ENCODE assay signal across 14 mouse cellular contexts in the genomic region with DNA sequence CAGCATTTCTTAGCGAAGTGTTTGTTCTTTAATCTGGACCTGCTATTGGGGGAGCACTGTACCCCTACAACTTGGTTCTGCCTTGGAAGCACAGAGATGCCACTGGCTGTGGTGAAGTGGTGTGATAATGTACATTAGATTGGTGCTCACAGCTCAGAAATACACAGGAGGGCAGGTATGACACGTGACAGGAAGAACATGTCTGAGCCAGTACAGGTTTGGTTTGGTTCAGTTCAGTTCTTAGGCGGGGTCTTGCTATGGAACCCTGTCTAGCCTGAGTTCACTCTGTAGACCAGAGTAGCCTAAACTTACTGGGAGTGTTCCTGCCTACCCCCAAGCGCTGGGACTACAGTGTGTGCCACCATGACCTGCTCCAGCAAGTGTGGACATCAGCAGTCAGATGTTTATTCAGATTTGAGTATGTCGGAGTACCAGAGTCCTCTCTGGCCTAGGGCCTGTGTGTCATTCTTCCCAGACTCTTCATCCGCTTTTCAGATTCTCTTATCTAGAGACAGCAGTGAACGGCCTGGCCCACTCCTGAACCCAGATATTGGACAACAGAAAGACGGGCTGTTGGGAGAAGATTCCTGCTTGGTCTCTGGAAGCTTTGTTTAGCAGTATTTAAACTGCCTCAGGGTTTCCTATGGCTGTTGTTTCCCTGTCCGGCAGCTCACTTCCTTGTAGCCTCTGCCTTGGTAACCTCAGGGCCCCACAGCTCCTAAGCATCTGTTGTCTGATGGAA. TPM values are rescaled to one million over a fixed set of nuclear protein-coding genes. Genes with fewer than 3 reads are reported as not detected.
A peak's percentile ranks its signal among the peaks of the same experiment; 100 is the strongest.
DNase-seq lines count a peak whose midpoint lies in the region; ATAC-seq and TF ChIP-seq lines count a peak whose summit lies in the region.
"Had no signal": no experiment of that assay in that cellular context is flagged by ENCODE, and none has a peak within 500 bp of the region (broad histone marks: within the 10 kb centered on the region; RNA-seq: fewer than 3 reads in every experiment).

No protein-coding gene starts in this region.

- H3K4me1 ChIP-seq in heart, embryonic 13.5 days: peaks cover 55% of the 10 kb centered on the region
- peaks cover 44% of the 10 kb centered on the region for H3K4me1 ChIP-seq in lung, embryonic 15.5 days
- peaks cover 35% of the 10 kb centered on the region for H3K4me1 ChIP-seq in liver, postnatal 0 days (ENCODE audit: insufficient read depth)
- no peaks in the 10 kb centered on the region for H3K4me1 ChIP-seq in kidney, embryonic 14.5 days (ENCODE audit: control insufficient read depth, insufficient read depth, low read length)

- no peak for DNase-seq in heart, postnatal 36 days
- DNase-seq in lung, postnatal 25 days (ENCODE audit: low spot score): no peak
- no peak for DNase-seq in liver, postnatal 0 days
- no peak for DNase-seq in adrenal gland, postnatal 36 days
- DNase-seq: adrenal gland, adult 8-10 months; cerebellum, adult 9-11 months; forebrain, postnatal 0 days; thymus, adult 18-20 months had no signal

- 0 out of 2 replicates have a peak overlapping the region, but pooled peaks have one; percentile 98 for H3K4me3 ChIP-seq in heart, embryonic 13.5 days
- H3K4me3 ChIP-seq in lung, embryonic 15.5 days: no peak overlapping the region
- no peak overlapping the region for H3K4me3 ChIP-seq in liver, postnatal 0 days (ENCODE audit: low read depth, low read length)
- no peak overlapping the region for H3K4me3 ChIP-seq in kidney, embryonic 14.5 days (ENCODE audit: low read length)

- peak overlapping the region; percentile 72; the same call in 1 of the 2 replicates for H3K9ac ChIP-seq in heart, embryonic 13.5 days
- H3K9ac ChIP-seq in lung, embryonic 15.5 days: no peak overlapping the region
- no peak overlapping the region for H3K9ac ChIP-seq in liver, postnatal 0 days (replicated peaks)
- no peak overlapping the region for H3K9ac ChIP-seq in kidney, embryonic 14.5 days (ENCODE audit: low read depth, low read length)
- H3K9ac ChIP-seq: forebrain, postnatal 0 days had no signal

- H3K9me3 ChIP-seq in heart, embryonic 13.5 days: no peaks in the 10 kb centered on the region
- no peaks in the 10 kb centered on the region for H3K9me3 ChIP-seq in lung, embryonic 15.5 days
- H3K9me3 ChIP-seq in liver, postnatal 0 days (ENCODE audit: low read length): no peaks in the 10 kb centered on the region
- H3K9me3 ChIP-seq in kidney, embryonic 14.5 days (ENCODE audit: control insufficient read depth, low read length): no peaks in the 10 kb centered on the region
- H3K9me3 ChIP-seq: embryonic facial prominence, embryonic 13.5 days; hindbrain, embryonic 15.5 days had no signal

- no peak for ATAC-seq in heart, embryonic 13.5 days (ENCODE audit: extremely low read depth, insufficient number of reproducible peaks, low FRiP score, low TSS enrichment)
- no peak for ATAC-seq in lung, embryonic 15.5 days (ENCODE audit: borderline replicate concordance, extremely low read depth, low FRiP score, low TSS enrichment)
- peak; percentile 13 for ATAC-seq in activated CD4-positive, CD25-positive, alpha-beta regulatory T cell, adult 4 months
- ATAC-seq in liver, postnatal 0 days: peak; percentile 40
- no peak for ATAC-seq in kidney, embryonic 14.5 days (ENCODE audit: low FRiP score, low TSS enrichment)
- ATAC-seq: forebrain, postnatal 0 days had no signal

- TF ChIP-seq CTCF in liver, postnatal 0 days (IDR thresholded peaks at IDR 0.05; ENCODE audit: low read depth): no peak

- peak overlapping the region; percentile 90 for H3K27ac ChIP-seq in heart, embryonic 13.5 days (replicated peaks)
- H3K27ac ChIP-seq in lung, embryonic 15.5 days: no peak overlapping the region
- H3K27ac ChIP-seq in liver, postnatal 0 days (ENCODE audit: low read depth): peak overlapping the region; percentile 65; the same call in 1 of the 2 replicates
- no peak overlapping the region for H3K27ac ChIP-seq in kidney, embryonic 14.5 days (ENCODE audit: low read depth, low read length)
- H3K27ac ChIP-seq: embryonic facial prominence, embryonic 13.5 days; hindbrain, embryonic 15.5 days had no signal

- TF ChIP-seq EP300 in liver, postnatal 0 days (IDR thresholded peaks at IDR 0.05; ENCODE audit: low read depth): peak; percentile 81

- H3K27me3 ChIP-seq in heart, embryonic 13.5 days (replicated peaks): no peaks in the 10 kb centered on the region
- no peaks in the 10 kb centered on the region for H3K27me3 ChIP-seq in lung, embryonic 15.5 days
- H3K27me3 ChIP-seq in liver, postnatal 0 days (ENCODE audit: insufficient read depth, low read length): no peaks in the 10 kb centered on the region
- H3K27me3 ChIP-seq in kidney, embryonic 14.5 days (ENCODE audit: control insufficient read depth, insufficient read depth, low read length): no peaks in the 10 kb centered on the region
- H3K27me3 ChIP-seq: embryonic facial prominence, embryonic 13.5 days; hindbrain, embryonic 15.5 days had no signal

- WGBS in heart, embryonic 13.5 days: 50% methylated on average over 9 of the region's 9 CpGs
- WGBS in lung, embryonic 15.5 days: 68% methylated on average over 9 of the region's 9 CpGs
- WGBS in liver, postnatal 0 days (ENCODE audit: insufficient replicate concordance): 57% methylated on average over 9 of the region's 9 CpGs
- WGBS in kidney, embryonic 14.5 days: 84% methylated on average over 9 of the region's 9 CpGs

- peaks cover 7% of the 10 kb centered on the region; the same call in 1 of the 2 replicates for H3K36me3 ChIP-seq in heart, embryonic 13.5 days
- peaks cover 4% of the 10 kb centered on the region; the same call in 1 of the 2 replicates for H3K36me3 ChIP-seq in lung, embryonic 15.5 days
- H3K36me3 ChIP-seq in liver, postnatal 0 days (replicated peaks; ENCODE audit: insufficient read depth, low read length): no peaks in the 10 kb centered on the region
- H3K36me3 ChIP-seq in kidney, embryonic 14.5 days (ENCODE audit: control insufficient read depth, insufficient read depth, low read length): peaks cover 3% of the 10 kb centered on the region; the same call in 1 of the 2 replicates
- H3K36me3 ChIP-seq: hindbrain, embryonic 15.5 days had no signal

- peak overlapping the region; percentile 96 for H3K4me2 ChIP-seq in heart, embryonic 13.5 days
- peak overlapping the region; percentile 95 for H3K4me2 ChIP-seq in lung, embryonic 15.5 days
- peak overlapping the region; percentile 99 for H3K4me2 ChIP-seq in liver, postnatal 0 days (ENCODE audit: low read depth, low read length)
- H3K4me2 ChIP-seq in kidney, embryonic 14.5 days (replicated peaks; ENCODE audit: low read depth, low read length): no peak overlapping the region

- intact Hi-C loops in heart, postnatal 36 days (cut with DNase I): loop anchor here (10.0 kb wide), 1 partner anchor 529 kb away; no protein-coding TSS in a partner anchor

RNA-seq across cellular contexts. Expression of gene Atmin, which starts 2.1 kb away (rescaled TPM):
- polyA plus RNA-seq in heart, embryonic 13.5 days (2015; fragmentation: Nextera tagmentation; extraction: Ambion mirVana): 8.0 and 8.8 TPM in 2 replicates
- total RNA-seq in heart, postnatal 36 days (2021): 10 to 100 TPM; 14.6 to 17.4 TPM
- polyA plus RNA-seq in lung, embryonic 15.5 days (2015; fragmentation: Nextera tagmentation; extraction: Ambion mirVana): 12.1 and 13.0 TPM in 2 replicates
- 1 to 10 TPM; 7.0 to 9.0 TPM for polyA plus RNA-seq in activated CD4-positive, CD25-positive, alpha-beta regulatory T cell, adult 4 months (2017; shearing (Covaris generic))
- 2.9 and 3.1 TPM in 2 replicates for polyA plus RNA-seq in liver, postnatal 0 days (2015; fragmentation: Nextera tagmentation; extraction: Ambion mirVana)
- 8.9 and 13.8 TPM in 2 replicates for polyA plus RNA-seq in kidney, embryonic 14.5 days (2014; fragmentation: Nextera tagmentation; extraction: Ambion mirVana)
- 10 to 100 TPM; 23.1 to 24.4 TPM for total RNA-seq in adrenal gland, postnatal 36 days (2021)

RNA-seq across cellular contexts. Expression of gene Cenpn, which starts 23.8 kb away (rescaled TPM):
- 28.9 and 29.8 TPM in 2 replicates for polyA plus RNA-seq in heart, embryonic 13.5 days (2015; fragmentation: Nextera tagmentation; extraction: Ambion mirVana)
- total RNA-seq in heart, postnatal 36 days (2021): under 1 TPM; 0.95 to 1.00 TPM
- polyA plus RNA-seq in lung, embryonic 15.5 days (2015; fragmentation: Nextera tagmentation; extraction: Ambion mirVana): 45.7 and 46.5 TPM in 2 replicates
- polyA plus RNA-seq in activated CD4-positive, CD25-positive, alpha-beta regulatory T cell, adult 4 months (2017; shearing (Covaris generic)): 1 to 10 TPM; 7.4 to 8.5 TPM
- 10.6 and 11.8 TPM in 2 replicates for polyA plus RNA-seq in liver, postnatal 0 days (2015; fragmentation: Nextera tagmentation; extraction: Ambion mirVana)
- polyA plus RNA-seq in kidney, embryonic 14.5 days (2014; fragmentation: Nextera tagmentation; extraction: Ambion mirVana): 47.1 and 53.0 TPM in 2 replicates
- total RNA-seq in adrenal gland, postnatal 36 days (2021): 1 to 10 TPM; 6.1 TPM

RNA-seq across cellular contexts. Expression of gene Cmc2, which starts 24.1 kb away (rescaled TPM):
- 101 and 111 TPM in 2 replicates for polyA plus RNA-seq in heart, embryonic 13.5 days (2015; fragmentation: Nextera tagmentation; extraction: Ambion mirVana)
- 10 to 100 TPM; 63.5 to 72.1 TPM for total RNA-seq in heart, postnatal 36 days (2021)
- 85.7 and 86.6 TPM in 2 replicates for polyA plus RNA-seq in lung, embryonic 15.5 days (2015; fragmentation: Nextera tagmentation; extraction: Ambion mirVana)
- 10 to 100 TPM; 34.8 to 43.4 TPM for polyA plus RNA-seq in activated CD4-positive, CD25-positive, alpha-beta regulatory T cell, adult 4 months (2017; shearing (Covaris generic))
- polyA plus RNA-seq in liver, postnatal 0 days (2015; fragmentation: Nextera tagmentation; extraction: Ambion mirVana): 47.3 and 51.9 TPM in 2 replicates
- 80.2 and 111 TPM in 2 replicates for polyA plus RNA-seq in kidney, embryonic 14.5 days (2014; fragmentation: Nextera tagmentation; extraction: Ambion mirVana)
- total RNA-seq in adrenal gland, postnatal 36 days (2021): 10 to 100 TPM; 54.0 to 60.9 TPM

RNA-seq across cellular contexts. Expression of gene 1700030J22Rik, which starts 33.4 kb away (rescaled TPM):
- 0.66 and 0.68 TPM in 2 replicates for polyA plus RNA-seq in heart, embryonic 13.5 days (2015; fragmentation: Nextera tagmentation; extraction: Ambion mirVana)
- total RNA-seq in heart, postnatal 36 days (2021): under 1 TPM; 0.39 to 0.43 TPM
- polyA plus RNA-seq in lung, embryonic 15.5 days (2015; fragmentation: Nextera tagmentation; extraction: Ambion mirVana): 2.4 and 2.8 TPM in 2 replicates
- not detected for polyA plus RNA-seq in activated CD4-positive, CD25-positive, alpha-beta regulatory T cell, adult 4 months (2017; shearing (Covaris generic))
- 0.33 TPM in 2 replicates for polyA plus RNA-seq in liver, postnatal 0 days (2015; fragmentation: Nextera tagmentation; extraction: Ambion mirVana)
- 2.5 and 2.7 TPM in 2 replicates for polyA plus RNA-seq in kidney, embryonic 14.5 days (2014; fragmentation: Nextera tagmentation; extraction: Ambion mirVana)
- 1 to 10 TPM; 1.2 to 2.7 TPM for total RNA-seq in adrenal gland, postnatal 36 days (2021)

RNA-seq across cellular contexts. Expression of gene Gcsh, which starts 48.0 kb away (rescaled TPM):
- polyA plus RNA-seq in heart, embryonic 13.5 days (2015; fragmentation: Nextera tagmentation; extraction: Ambion mirVana): 78.4 and 91.5 TPM in 2 replicates
- total RNA-seq in heart, postnatal 36 days (2021): 10 to 100 TPM; 48.8 to 52.0 TPM
- 113 TPM in 2 replicates for polyA plus RNA-seq in lung, embryonic 15.5 days (2015; fragmentation: Nextera tagmentation; extraction: Ambion mirVana)
- polyA plus RNA-seq in activated CD4-positive, CD25-positive, alpha-beta regulatory T cell, adult 4 months (2017; shearing (Covaris generic)): 10 to 100 TPM; 30.8 to 37.3 TPM
- polyA plus RNA-seq in liver, postnatal 0 days (2015; fragmentation: Nextera tagmentation; extraction: Ambion mirVana): 144 and 149 TPM in 2 replicates
- polyA plus RNA-seq in kidney, embryonic 14.5 days (2014; fragmentation: Nextera tagmentation; extraction: Ambion mirVana): 182 and 198 TPM in 2 replicates
- total RNA-seq in adrenal gland, postnatal 36 days (2021): 100 to 1,000 TPM; 125 to 176 TPM

Comparison
In these comparisons a context has a peak if more than half of its experiments do, and no peak if none do; other contexts are left out.
1. ATAC-seq: peak in activated CD4-positive, CD25-positive, alpha-beta regulatory T cell, adult 4 months (single experiment) and liver, postnatal 0 days (single experiment); none in heart, embryonic 13.5 days (single experiment), lung, embryonic 15.5 days (single experiment) and kidney, embryonic 14.5 days (single experiment).
2. H3K27ac ChIP-seq: peak in heart, embryonic 13.5 days (single experiment) and liver, postnatal 0 days (single experiment); none in lung, embryonic 15.5 days (single experiment) and kidney, embryonic 14.5 days (single experiment).